Mouse (Mus musculus) spleen, adult 18-20 months (tissue): ENCODE measurements around the gene Stk38l.
"Not testable (repeated sequence)": the region's sequence is repeated elsewhere in the genome, so short reads cannot be mapped to it uniquely, and the experiment has no call there.

Experiments
- DNase-seq, 2 experiments: peaks; one replicate each; pipeline ENCODE4 v3.0.0; 2022; ENCODE audit warnings: mixed read lengths in 2 of 2

The Stk38l gene

GRCm38 (mm10) chr6:146738889-146739288 is 14.1 kb downstream of the Stk38l start:
- no peak for DNase-seq

DNA sequence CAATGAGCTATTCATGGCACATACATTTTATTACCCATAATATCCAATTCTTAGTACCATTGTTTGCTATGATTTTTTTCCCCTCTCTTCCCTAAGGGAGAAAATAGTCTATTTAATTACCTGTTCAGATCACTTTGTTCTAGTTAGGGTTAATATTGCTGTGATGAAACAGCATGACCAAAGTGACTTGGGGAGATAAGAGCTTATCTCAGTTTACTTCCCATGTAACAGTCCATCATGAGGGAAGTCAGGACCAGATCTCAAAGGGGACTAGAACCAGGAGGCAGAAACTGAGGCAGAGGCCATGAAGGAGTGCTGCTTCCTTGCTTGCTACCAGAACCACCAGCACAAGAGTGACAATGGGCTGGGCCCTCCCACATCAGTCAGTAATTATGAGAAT is 15.9 kb downstream of the Stk38l start:
- no peak for DNase-seq

DNA sequence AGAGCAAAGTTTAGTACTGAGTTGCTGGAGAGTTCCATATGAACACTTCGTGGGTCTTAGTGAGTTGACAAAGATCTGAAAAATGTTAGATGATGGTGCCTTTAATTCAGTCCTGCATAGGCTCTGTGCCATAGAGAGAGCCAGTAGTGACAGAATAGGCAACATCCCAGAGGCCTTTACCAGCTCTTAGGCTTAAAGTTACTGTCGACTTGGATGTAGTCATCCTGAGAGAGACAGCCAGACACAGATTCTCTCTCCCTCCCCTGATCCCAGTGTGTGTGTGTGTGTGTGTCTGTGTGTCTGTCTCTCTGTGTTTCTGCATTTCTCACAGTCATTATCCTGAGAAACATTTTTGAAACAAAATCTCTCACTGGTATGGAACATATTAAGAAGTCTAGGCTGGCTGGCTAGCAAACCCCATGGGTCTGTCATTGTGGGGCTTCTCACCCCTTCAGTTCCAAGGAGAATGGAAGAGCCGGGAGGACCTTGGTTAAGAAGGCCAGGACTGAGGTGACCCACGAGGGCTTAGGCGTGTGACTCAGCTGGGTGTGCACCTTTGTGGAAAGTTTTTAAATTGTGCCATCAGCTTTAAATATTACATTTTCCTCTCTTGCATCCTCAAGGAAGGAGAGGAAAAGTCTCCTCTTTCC is 17.3 kb downstream of the Stk38l start:
- no peak for DNase-seq

DNA sequence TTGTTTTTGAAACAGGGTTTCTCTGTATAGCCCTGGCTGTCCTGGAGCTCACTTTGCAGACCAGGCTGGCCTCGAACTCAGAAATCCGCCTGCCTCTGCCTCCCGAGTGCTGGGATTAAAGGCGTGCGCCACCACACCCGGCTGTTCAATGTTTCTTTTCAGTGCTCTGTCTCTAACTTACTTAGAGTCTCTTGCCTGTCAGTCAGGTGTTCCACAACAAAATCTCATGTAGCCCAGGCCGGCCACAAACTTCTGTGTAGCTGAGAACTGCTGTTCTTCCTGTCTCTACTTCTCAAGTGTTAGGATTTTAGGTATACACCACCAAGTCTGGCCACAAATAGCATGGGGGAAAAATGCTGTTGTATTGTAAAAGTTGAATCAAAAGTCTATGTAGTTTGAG is 19.5 kb downstream of the Stk38l start:
- DNase-seq: not testable (repeated sequence)

DNA sequence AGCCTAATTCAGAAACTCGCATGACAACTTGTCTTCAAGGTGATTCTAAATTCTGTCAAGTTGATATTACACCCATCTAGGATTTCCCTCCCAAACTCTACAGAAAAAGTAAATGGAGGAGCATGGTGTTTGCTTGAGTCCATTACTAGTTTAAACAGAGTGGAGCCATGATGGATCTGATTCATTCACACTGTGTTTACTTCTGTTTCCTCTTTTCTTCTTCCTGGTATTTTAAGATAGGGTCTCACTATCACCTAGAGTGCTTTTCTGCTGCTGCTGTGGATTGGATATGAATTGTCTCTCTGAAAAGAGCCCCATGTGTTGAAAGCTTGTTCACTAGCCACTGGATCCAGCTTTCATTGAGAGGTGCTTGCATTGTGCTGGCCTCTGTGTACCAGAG is 20.4 kb downstream of the Stk38l start:
- DNase-seq: no peak

- no peak for DNase-seq
Measured at GRCm38 (mm10) chr6:146746577-146746976, 21.8 kb downstream of the Stk38l start.

DNA sequence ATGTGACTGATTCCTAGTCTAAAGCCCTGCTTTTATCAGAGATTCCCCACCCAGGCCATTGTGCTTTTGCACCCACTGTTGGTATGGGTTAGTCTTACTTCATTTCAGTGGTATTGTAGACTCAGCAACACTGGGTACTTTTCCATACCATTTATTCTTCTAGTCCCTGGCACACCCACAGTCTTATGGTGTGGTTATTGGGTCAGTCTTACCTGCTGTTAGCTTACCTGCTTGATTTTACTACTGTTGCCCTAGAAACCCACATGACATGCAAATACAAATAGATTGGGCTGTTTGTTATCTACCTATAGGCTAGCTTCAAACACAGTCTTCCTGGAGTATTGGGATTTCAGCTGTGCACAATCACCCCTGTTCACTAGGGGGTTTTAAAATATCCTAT is 22.3 kb downstream of the Stk38l start:
- DNase-seq: no peak

- DNase-seq: no peak
Measured at GRCm38 (mm10) chr6:146748271-146748670, 23.5 kb downstream of the Stk38l start.

DNA sequence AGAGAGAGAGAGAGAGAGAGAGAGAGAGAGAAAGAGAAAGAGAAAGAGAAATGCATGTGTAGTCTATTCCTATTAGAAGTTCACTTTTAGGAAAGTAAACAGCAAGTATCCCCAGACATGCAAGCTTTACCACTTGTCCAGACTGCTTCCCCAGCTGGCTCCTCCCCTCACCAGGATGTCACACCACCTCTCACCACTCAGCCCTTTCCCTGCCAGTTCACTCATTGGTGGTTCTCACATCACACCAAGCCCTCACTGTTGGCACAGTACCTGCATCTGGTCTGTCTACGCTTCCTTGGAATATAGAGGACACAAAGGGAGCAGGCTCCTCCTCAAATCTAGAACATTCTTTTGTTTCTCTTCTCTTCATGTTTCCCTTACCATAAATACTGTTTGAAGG is 26.9 kb downstream of the Stk38l start:
- no peak for DNase-seq

- DNase-seq: no peak
Measured at GRCm38 (mm10) chr6:146752178-146752577, 27.4 kb downstream of the Stk38l start.

DNA sequence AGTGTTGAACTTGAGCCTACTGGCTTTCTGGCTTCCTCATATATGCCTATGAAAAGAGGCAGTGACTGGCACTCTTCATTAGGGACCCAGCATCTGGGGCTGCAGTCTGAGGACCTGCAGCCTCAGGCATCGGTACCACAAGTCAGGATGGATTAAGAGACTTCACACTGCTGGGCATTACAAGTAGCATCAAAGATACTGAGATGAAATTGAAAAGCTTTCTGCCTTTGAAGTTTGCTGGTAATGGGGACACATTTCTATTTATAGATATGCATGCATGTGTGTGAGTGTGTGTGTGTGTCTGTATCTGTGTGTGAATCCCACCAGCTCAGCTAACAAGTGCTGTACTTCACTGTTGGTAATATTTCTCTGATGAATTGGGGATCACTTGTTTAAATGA is 27.8 kb downstream of the Stk38l start:
- DNase-seq: no peak

- DNase-seq: no peak
Measured at GRCm38 (mm10) chr6:146753560-146754160, 28.9 kb downstream of the Stk38l start.

- no peak for DNase-seq
Measured at GRCm38 (mm10) chr6:146755136-146755535, 30.3 kb downstream of the Stk38l start.

- DNase-seq: no peak
Measured at GRCm38 (mm10) chr6:146755679-146756078, 30.9 kb downstream of the Stk38l start.

DNA sequence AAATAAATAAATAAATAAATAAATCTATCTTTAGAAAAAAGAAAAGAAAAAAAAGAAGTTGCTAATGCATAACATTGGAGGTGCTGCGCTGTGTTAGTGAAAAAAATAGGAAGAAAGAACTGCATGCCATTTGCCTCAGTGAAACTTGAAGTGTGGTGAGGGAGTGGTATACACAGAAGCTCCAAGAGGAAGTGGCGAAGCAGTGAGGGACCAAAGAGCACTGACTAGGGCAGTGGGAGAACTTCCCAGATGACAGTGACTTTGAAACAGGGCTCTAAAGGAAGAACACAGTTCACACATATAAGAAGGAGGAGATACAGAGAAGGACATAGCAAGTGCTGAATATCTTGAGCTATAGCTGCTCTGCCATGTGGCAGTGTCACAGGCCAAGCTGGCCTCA is 34.2 kb downstream of the Stk38l start:
- DNase-seq: no peak

DNA sequence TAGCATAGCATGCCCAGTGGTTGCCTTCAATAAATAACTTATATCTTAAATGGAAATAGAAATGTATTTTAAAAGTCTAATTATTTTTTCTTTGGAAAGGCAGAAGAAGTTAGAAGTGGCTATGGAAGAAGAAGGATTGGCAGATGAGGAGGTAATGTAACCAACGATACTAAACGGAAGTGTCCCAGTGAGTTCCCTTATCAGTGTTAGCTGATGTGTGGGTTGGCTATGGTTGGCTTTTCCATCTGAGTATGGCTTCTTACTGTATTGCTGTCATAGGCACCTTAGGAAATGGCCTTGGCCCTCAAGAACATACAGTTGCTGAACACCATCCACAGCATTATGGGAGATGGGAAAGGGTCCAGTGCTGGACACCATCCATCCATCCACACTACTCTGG is 35.2 kb downstream of the Stk38l start:
- DNase-seq: no peak

DNA sequence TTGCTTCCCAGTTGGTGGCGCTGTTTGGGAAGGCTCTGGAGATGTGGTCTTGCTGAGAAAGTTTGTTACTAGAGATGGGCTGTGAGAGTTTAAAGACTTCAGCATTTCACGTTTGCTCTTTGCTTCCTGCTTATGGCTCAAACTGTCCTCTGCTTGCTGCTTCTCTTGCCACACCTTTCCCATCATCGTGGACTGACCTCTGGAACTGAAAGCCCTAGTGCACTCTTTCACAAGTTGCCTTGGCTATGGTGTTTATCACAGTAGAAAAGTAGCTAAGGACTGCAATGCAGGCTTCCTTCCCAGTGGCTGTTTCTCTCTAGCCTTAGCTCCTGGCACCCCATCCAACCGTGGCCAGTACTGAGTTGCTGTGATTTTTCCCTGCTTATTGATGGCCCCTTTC is 35.9 kb downstream of the Stk38l start:
- DNase-seq: no peak

GRCm38 (mm10) chr6:146762264-146762898 is 37.6 kb downstream of the Stk38l start:
- DNase-seq: no peak

DNA sequence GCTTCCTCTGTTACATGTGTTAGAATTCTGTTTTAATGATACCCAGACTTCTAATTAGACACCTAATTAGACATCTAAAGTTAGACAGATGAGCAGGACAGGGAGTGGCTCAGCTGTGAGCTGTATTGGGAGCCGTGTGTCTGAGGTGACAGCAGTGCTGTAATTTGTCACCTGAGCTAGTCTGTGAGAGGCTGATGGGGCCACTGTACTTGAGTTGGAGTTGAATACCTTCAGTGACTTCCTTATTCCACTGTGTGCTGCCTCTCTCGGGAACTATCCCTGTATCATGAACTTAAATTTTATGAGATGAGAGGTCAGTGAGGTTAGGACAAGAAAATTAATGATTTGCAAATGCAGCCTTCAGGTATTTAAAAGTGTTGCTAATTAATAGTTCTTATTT is 39.8 kb downstream of the Stk38l start:
- no peak for DNase-seq

GRCm38 (mm10) chr6:146765270-146765669 is 40.5 kb downstream of the Stk38l start:
- DNase-seq: no peak

- DNase-seq: no peak
Measured at GRCm38 (mm10) chr6:146768813-146769404, 44.1 kb downstream of the Stk38l start.

DNA sequence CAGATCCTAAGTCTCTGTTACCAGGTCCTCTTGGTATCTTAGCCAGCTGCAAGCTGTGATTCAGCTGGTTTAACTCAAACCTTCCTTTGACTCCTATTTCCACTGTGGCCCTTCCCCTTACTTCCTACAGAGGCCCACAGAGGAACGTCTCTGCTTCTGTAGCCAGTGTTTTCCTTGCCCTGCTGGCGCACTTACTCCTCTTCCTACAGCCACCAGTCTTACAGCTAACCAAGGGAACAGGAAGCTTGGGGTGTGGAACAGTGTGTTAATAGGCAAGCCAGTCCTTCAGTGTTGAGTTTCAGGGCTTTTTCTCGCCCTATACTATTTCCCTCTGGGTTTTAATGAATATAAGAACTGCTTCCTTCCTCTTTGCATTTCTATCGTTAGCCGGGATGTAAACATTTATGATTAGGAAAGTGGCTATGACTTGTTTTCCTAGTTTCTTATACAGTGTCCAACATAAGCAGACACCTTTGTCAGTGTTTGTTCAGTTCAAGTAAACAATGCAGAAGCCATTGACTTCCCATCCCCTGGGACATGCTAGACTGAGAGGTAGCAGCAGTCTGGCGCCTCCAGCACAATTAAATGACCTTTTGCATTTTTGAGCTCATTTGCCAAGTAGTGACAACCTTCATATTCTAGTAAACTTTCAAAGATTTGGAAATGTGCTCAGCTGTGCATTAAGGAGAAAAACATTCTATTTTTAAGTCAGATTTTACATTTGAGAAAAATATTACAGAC is 45.4 kb downstream of the Stk38l start:
- DNase-seq: no peak

- DNase-seq: no peak
Measured at GRCm38 (mm10) chr6:146770808-146771207, 46.0 kb downstream of the Stk38l start.
